Mouse (Mus musculus) natural killer cell, adult 2 months (primary cell): ENCODE data around the gene Smim14.

Experiments used
- DNase-seq, 2 experiments: peaks; one replicate each; pipeline ENCODE4 v3.0.0; 2022; ENCODE audit warnings: low spot score in 2 of 2

Gene Smim14

DNA sequence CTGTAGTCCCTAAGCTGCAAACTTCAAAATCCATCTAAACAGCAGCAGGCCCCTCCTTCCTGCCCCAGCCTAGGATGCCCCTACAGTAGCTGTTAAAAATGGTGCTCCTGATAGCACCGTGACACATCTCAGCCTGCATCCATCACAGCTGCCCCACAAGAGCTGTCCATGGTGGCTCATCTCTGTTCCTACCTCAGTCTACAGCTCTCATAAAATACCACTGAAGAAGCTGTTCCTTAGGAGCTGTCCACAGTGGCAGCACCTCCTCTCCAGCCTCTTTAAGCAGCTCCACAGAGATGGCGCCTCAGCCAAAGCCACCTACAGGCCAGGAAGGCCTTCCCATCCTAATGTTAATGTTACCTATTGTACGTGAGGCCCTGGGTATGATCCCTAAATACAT is 70.1 kb downstream of the Smim14 start:
- DNase-seq = no peak

DNA sequence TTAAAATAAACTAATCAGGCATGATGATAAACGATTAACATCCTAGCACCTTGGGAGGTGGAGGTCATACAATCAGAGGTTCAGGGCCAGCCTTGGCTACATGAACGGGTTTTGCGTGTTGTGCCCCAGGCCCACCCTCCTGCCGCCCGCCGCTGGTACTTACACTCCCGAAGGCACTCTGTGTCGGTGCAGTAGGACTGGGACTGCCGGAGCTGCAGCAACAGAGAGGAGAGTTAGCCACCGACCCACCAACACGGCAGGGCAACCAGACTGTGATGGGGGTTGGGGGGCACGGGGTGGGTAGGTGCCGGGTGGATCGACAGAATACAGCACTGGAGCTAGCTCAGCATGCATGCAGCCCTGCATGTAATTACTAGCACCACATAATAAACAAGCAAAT is 76.6 kb downstream of the Smim14 start:
- DNase-seq = no peak

DNA sequence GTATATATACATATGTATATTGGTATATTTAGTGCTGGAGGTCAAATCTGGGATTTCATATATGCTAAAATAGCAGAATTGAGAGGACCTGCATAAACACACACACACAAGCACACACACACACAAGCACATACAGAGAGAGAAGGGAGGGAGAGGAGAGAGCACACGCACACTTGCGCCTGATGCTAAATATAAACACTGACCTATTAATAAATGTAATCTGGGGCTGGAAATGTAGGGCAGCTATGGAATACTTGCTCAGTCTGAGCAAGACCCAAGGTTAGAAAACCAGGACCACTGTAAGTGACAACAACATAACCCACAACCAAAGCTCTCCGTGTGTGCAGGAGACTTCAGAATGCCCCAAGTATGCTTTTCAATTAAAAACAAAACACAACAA is 77.5 kb downstream of the Smim14 start:
- no peak for DNase-seq

DNA sequence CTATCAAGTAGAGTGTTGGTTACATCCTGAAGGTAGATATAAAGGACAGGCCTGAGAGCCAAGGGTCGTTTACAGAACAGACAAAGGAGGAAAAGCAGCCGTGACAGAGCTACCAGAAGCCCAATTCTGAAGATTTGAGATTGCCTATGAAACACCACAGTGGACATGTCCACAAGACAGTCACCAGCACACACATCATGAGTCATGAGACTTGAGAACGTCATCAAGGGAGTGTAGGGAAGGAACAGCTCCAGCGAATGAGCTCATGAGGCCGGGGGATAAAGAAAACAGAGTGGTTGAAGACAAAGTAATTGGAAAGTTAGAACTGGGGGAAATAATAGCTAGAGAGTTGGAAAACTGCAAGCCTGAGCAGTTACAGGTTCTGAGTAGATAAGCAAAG is 79.1 kb downstream of the Smim14 start:
- DNase-seq = no peak

DNA sequence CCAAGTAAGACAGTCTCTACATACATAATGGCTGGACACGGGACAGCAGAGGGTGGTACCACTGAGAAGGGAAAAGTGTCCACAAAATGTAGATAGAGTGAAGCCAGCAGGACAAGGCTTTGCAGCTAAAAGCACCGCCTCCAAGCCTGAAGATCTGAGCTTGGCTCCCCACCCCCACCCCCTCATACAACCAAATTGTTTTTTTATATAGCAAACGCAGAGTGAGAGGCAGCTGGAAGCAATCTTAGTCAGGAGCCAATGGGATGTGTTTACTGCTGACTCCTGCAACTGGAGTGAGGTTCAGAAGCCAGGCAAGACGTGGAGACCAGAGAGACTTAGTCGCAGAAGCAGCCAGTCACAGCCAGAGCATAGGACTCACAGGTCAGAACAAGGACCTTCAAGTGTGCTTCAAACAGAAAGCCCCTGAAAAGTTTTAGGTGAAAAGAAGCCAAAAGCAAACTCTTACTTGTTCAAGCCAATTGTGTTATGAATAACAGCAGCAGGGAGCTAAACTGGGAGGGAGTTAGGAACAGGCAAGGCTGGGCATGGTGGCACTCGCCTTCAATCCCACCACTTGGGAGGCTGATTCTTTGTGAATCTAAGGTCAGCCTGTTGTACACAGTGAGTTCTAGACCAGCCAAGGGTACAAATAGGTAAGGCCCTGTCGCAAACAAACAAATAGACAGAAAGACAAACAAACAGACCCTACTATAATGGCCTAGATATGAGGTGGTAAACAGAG is 79.7 kb downstream of the Smim14 start:
- no peak for DNase-seq

DNA sequence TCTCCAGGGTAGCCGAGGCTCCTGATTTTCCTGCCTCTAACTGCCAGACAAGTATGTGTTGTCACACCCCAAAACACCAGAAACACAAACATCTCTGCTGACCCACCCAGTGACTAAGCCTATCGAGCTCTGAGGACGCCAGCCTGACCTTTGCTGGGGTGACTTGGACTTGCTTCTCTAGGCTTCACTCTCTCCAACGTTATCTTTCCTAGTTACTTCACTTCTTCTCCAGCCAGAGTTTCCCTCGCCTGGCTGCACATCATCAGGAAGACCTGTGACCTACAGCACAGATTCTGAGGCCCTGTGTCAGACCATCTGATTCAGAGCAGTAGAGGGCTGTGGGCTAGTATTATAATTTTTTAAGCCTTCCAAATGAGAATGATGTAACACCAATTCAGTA is 82.2 kb downstream of the Smim14 start:
- DNase-seq = no peak

DNA sequence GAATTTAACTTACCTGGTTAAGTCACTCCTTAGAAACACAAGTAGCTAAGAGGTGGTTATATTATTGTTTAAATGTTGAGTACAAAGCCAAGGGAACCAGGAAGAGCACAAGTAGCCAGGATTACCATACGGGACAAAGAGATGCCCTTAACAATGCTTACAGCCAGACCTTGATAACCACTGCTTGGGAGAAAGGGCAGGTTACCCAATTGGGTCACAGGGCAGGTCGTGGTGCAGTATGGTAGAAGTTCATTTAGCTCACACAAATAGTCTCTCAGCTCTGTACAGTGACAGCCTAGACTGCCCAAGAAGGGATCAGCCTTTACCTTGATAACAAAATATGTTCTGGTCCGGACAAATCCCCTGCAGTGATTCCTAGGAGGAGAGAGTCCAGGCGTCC is 88.0 kb downstream of the Smim14 start:
- DNase-seq = no peak

DNA sequence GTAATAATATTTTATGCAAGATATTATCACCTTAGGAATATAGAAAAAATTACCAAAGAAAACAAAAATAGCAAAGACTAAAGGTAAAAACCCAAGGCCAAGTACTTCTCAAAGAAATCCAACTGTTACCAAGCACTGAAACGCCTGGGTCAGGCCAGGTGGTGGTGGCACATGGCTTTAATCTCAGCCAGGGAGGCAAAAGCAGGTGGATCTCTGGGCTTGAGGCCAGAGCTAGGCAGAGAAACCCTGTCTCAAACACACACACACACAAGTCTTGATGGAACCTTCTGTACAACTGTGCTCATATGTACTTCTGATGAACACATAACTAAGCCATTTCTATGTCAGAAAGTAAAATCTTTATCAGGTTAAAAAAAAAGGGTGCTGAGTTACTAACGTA is 89.2 kb downstream of the Smim14 start:
- DNase-seq = no peak

DNA sequence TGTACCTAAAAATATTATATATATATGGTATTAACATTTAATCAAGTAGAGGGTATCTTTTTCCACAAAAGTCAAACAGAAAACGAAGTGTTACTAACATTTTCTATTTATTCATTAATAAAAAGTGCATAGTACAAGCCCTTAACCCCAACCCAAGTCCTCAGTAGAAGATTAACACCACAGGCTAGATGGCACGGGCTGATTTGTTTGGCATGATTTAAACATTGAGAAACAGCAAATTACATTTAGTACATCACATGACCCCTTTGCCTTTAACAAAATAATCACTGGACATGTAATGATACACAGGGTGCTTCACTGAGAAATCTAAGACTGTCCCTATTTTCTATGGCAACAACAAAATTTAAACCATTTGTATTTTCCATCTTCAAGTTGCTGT is 90.2 kb downstream of the Smim14 start:
- DNase-seq = no peak

DNA sequence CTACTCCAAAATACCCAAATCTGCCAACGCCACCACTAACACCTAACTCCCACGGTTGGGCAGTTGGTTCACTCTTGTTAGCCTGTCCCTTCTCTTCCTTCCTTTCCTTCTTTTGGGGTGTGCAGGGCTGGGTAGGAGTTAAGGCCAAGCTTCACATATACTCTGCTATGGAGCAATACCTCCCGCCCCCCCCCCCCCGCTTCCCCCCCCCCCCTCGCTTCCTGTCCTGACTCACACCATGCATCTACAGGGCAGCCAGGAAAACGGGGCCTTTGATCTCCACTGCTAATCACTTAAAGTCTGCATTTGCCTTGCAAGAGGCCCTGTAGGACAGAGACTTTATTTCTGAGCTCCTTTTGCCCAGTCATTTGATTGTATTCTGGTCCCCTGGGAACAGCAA is 92.0 kb downstream of the Smim14 start:
- DNase-seq = no peak

DNA sequence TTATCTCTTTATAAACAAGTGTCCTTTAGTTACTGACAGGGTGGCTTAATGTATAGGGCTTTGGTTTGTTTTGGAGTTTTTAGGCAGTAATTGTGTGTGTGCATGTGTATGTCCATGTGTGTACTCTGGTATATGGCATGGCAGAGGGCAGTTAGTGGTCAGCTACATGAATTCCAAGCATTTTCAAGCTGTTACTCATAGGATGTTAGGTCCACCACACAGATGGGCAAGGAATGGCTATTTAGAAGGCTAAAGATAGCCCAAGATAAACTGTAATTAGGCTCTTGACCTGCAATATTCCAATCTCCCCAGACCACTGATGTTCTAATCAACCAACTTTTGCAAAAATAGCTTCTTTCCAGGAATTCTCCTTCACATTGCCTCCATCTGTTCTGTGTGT is 98.9 kb downstream of the Smim14 start:
- no peak for DNase-seq

DNA sequence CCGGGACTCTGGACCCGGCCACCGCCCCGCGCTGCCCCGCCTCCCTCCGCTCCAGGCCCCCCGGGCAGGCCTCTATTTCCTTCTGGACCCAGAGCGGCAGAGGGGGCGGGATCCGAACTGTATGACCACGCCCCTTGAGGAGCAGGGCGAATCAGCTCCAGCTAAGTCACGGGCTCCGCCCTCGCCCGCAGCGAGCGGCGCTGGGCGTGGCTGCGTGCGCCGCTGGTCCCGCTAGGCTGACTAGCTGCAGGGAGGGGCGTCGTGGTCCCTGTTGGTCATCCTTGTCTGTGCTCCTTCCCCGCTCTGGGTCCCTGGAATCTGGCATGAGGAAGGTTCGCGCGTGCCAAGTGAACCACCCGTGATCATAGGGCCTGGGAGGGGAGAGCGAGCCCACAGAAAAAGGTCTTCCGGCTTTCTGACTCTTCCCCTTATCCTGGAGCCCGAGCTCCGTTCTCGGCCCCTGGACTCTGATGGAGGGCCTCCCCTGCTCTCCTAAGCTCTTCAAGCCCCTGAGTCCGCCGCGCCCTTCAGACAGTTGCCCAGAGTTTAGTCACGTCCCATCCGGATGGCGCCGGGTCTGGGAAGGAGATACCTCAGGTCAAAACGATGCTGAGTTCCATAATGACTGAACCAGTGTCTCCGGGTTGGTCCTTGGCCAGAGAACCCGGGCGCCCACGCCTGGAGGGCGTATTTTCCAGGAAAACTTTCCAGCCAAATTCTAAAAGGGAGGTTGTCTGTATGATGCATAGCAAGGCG is 101.0 kb downstream of the Smim14 start, which contains the start of gene Ugdh:
Gene Ugdh (minus strand): TSS at position 144 of the 756 bp plus-strand sequence.
- DNase-seq = peak; percentile 87 to 91

DNA sequence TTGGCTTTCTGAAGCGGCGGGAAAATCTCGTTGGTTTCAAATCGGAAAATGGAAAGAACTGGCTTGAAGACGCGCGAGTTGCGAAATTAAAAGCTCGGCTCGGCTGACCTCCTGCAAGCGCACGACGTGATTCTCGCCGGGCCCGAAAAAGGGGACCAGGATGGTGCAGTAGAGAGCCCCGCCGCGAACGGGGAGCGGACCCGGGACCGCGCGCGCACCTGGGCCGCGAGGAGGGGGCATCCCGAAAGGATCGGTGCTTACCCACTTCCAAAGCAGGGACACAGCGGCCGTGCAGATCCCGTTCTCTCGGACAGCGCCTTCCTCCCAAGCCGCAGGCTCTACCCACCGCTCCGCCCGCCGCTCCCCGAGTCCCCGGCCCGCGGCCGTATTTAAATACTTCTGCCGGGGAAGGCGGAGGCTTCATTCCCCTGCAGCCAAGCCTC is 101.6 kb downstream of the Smim14 start:
- DNase-seq = no peak

DNA sequence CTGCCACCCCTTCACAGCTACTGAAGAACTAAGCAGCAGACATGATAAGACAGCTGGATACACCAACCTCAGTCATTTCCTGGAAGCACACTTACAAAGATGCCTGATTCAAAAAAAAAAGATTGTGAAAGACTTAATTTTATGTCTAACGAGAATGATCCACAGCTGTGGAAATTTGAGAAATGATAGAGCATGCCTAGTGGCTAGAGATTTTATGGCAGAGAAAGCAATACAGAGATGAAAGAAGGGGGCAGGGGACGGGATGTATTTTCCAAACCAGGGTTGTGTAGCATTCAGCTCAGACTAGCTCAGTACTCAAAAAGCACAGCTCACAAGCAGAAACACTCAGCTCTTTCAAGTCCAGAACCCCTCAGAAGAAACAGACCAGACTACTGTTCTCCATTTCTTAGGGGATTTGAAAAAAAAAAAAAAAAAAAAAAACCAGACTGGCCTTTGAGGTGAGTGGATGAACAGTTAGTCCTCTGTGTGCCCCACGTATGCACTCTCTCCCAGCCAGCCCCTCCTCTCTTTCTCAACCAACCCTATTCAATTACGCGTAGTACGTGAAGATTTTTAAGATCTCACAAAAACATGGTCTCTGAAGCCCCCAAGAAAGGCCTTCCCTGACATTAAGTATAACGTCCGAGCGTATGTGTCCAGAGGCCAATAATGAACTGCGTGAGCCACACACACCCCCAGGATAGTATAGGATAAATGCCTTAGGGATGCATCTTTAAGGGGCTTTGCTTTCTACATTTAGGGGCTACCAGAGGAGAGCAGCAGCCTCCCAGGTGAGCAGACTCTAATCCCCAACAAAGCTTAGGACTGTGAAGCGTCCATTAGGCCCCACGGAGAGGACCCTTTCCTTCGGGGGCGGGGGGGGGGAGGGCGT is 102.3 kb downstream of the Smim14 start:
- DNase-seq = no peak

DNA sequence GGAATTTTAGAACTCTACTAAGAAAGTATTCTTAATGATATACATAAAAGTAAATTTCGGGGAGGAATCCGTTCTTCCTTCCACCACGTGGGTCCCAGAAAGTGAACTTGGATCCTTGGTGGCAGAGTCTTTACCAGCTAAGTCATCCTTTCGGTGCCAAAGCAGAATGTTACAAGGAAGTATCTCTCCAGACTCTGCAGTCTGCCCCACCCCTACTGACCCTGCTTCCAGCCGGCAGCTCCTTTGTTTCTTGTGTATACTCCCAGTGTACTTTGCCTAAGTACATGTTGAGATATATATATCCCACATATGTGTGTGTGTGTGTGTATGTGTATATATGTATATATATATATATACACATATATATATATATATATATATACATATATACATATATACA is 107.5 kb downstream of the Smim14 start:
- DNase-seq = no peak

DNA sequence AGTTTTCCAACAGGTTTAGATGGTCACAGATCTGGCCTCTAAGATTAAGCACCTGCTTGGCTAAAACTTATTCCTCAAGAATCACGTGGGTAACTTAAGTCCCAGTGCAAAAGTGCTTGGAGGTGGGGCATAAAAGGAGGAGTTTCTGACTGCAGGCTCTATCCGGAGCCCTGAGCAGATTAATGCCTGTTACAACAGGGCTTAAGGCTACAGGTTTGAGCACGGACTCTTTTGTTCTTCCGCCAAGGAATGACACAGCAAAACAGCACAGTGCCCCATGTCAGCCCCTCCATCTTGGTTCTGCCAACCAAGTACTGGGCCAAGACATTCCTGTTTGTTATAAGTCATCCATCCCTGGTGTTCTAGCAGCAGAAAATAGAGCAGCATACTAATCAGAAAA is 108.7 kb downstream of the Smim14 start:
- no peak for DNase-seq

DNA sequence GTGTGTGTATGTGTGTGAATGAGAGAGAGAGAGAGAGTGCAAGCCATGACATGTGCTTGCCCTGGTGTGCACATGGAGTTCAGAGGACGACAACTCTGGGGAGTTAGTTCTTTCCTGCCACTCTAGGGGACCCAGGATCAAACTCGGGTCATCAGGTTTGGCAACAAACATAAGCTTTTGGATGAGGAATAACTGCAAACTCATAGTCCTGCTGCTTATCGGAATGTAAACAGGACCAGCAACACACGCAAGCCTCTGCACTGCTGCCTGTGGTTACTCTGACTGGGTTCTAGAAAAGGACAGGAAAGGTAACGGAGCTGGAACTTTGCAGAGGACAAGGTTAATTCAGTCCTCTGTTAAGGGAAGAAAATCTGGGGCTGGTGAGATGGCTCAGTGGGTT is 111.7 kb downstream of the Smim14 start:
- DNase-seq = no peak

DNA sequence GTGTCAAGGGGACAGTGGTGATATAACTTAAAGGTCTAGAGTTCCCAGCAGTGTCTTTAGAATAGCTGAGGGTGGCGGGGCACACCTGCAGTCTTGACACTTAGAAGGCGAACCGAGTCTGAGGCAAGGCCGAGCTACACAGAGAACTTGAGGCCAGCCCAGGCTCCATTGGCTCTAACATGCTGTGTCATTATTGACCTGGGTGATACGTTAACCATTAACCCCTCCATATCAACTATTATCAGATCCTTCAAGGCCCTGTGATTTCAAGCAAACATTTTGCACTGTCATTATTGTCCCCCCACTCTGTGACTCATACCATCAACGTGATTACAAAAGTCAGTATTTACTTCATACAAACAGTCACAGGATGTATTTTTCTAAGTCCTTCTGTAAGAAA is 112.8 kb downstream of the Smim14 start:
- DNase-seq = no peak

DNA sequence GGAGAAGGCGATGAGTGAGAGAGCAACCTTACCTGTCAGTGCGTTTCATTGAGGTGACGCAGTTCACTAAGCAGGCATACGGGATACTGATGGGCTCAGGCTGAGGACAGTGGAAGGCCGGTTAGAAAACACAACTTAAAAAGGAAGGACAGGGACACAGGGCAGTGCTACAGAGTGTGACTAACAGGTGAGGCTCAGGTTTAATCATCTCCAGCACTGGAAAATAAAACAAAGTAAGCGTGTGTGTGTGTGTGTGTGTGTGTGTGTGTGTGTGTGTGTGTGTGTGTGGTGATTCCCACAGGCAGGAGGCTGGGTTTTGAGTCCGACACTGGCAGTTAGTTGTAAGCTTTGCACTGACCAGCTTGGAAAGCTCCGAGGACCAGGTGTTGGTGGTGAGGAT is 114.2 kb downstream of the Smim14 start:
- no peak for DNase-seq

DNA sequence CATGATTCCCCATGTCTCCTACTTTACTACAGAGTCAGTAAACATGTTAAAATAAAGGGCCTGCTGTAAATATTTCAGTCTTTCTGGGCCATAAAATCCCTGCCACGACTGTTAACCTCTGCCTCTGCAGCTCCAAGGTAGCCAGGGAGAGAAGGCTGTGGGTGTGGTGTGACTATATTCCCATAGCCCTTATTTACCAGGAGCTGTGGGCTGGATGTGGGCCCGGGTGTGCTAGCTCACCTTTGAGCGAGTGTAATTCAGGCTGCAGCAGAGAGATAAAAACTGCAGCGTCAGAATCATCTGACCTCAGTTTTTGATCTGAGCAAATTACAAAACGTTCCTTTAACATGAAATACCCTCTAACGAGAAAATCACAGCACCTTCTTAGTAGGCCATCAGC is 116.2 kb downstream of the Smim14 start:
- DNase-seq = no peak

DNA sequence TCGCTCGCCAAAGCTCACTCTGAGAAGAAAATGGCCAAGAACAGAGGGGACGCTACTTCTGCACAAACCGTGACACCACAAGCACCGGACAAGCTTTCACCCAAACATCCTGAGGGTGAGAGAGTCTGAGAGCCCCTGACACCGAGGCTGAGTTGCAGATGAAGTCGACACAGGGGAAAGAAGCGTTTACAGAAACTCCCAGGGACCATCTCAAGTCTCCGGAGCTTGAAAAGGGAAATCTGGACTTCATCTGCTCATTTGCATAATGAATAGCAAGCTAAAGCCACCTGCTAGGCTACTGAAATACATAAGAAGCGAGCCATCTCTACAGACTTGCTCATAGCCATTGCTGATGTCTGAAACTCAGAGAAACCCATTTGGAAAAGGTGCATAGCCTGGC is 117.8 kb downstream of the Smim14 start:
- DNase-seq = no peak
